Mouse (Mus musculus): ENCODE measurements around the gene Car6. TPM values are rescaled to one million over a fixed set of nuclear protein-coding genes. Genes with fewer than 3 reads are reported as not detected.

Gene Car6
- total and polyA plus RNA-seq, 2 experiments from 2014 or later: not detected

GRCm38 (mm10) chr4:150238433-150239086 lies 37.4 kb upstream of the Car6 start:
- 6% methylated on average over 3 of the region's 3 CpGs for WGBS
- peaks cover 46% of the 10 kb centered on the region for H3K4me1 ChIP-seq (ENCODE audit: control insufficient read depth, insufficient read depth)
- no peaks in the 10 kb centered on the region for H3K9me3 ChIP-seq (replicated peaks; ENCODE audit: control insufficient read depth, low read length)
- no peaks in the 10 kb centered on the region for H3K27me3 ChIP-seq (ENCODE audit: control insufficient read depth, insufficient read depth, low read length)
- TF ChIP-seq CTCF (IDR thresholded peaks at IDR 0.05; ENCODE audit: low read depth) (no peak), EP300 (IDR thresholded peaks at IDR 0.05; ENCODE audit: low read depth) (no peak)
- H3K4me2 ChIP-seq (ENCODE audit: low read depth, low read length): peak overlapping the region; percentile 85
- H3K9ac ChIP-seq (replicated peaks; ENCODE audit: low read depth, low read length): peak overlapping the region; percentile 86
- DNase-seq (ENCODE audit: low spot score): no peak
- H3K27ac ChIP-seq (ENCODE audit: low read depth): peak overlapping the region; percentile 97
- ATAC-seq (ENCODE audit: insufficient read depth, low read depth): no peak
- H3K36me3 ChIP-seq (replicated peaks; ENCODE audit: control insufficient read depth, insufficient read depth, low read length): peaks cover 39% of the 10 kb centered on the region
- H3K4me3 ChIP-seq (ENCODE audit: low read depth, low read length): peak overlapping the region; percentile 90

- TF ChIP-seq CTCF (IDR thresholded peaks at IDR 0.05; ENCODE audit: low read depth) (no peak), EP300 (IDR thresholded peaks at IDR 0.05; ENCODE audit: low read depth) (no peak)
- no peaks in the 10 kb centered on the region for H3K27me3 ChIP-seq (ENCODE audit: control insufficient read depth, insufficient read depth, low read length)
- peak overlapping the region; percentile 86 for H3K9ac ChIP-seq (replicated peaks; ENCODE audit: low read depth, low read length)
- peaks cover 46% of the 10 kb centered on the region for H3K4me1 ChIP-seq (ENCODE audit: control insufficient read depth, insufficient read depth)
- WGBS: under 1% methylated on average over 21 of the region's 21 CpGs
- ATAC-seq (ENCODE audit: insufficient read depth, low read depth) (no peak), DNase-seq (ENCODE audit: low spot score) (no peak)
- H3K4me3 ChIP-seq (ENCODE audit: low read depth, low read length): peak overlapping the region; percentile 90
- peaks cover 31% of the 10 kb centered on the region for H3K36me3 ChIP-seq (replicated peaks; ENCODE audit: control insufficient read depth, insufficient read depth, low read length)
- H3K27ac ChIP-seq (ENCODE audit: low read depth): peak overlapping the region; percentile 97
- H3K9me3 ChIP-seq (replicated peaks; ENCODE audit: control insufficient read depth, low read length): no peaks in the 10 kb centered on the region
- peak overlapping the region; percentile 85 for H3K4me2 ChIP-seq (ENCODE audit: low read depth, low read length)
Observed at GRCm38 (mm10) chr4:150237636-150238361, 36.7 kb upstream of the Car6 start.

GRCm38 (mm10) chr4:150236521-150237481 lies 35.7 kb upstream of the Car6 start, which contains the start of gene Eno1:
Gene Eno1 (plus strand): TSS chr4:150236721.
- DNase-seq (ENCODE audit: low spot score): peak; percentile 96
- peak within 1 kb of the TSS; percentile 86 for H3K9ac ChIP-seq (replicated peaks; ENCODE audit: low read depth, low read length)
- H3K4me1 ChIP-seq (ENCODE audit: control insufficient read depth, insufficient read depth): peaks cover 50% of the 10 kb centered on the region
- TF ChIP-seq CTCF (IDR thresholded peaks at IDR 0.05; ENCODE audit: low read depth): peak; percentile 7; the same call in 1 of the 2 replicates
- TF ChIP-seq EP300 (IDR thresholded peaks at IDR 0.05; ENCODE audit: low read depth): peak; percentile 75
- H3K27me3 ChIP-seq (ENCODE audit: control insufficient read depth, insufficient read depth, low read length): no peaks in the 10 kb centered on the region
- H3K4me2 ChIP-seq (ENCODE audit: low read depth, low read length): peak within 1 kb of the TSS; percentile 85
- peaks cover 21% of the 10 kb centered on the region for H3K36me3 ChIP-seq (replicated peaks; ENCODE audit: control insufficient read depth, insufficient read depth, low read length)
- WGBS: under 1% methylated on average over 73 of the region's 78 CpGs
- ATAC-seq (ENCODE audit: insufficient read depth, low read depth): peak; percentile 96
- H3K4me3 ChIP-seq (ENCODE audit: low read depth, low read length): peak within 1 kb of the TSS; percentile 90
- peak within 1 kb of the TSS; percentile 97 for H3K27ac ChIP-seq (ENCODE audit: low read depth)
- no peaks in the 10 kb centered on the region for H3K9me3 ChIP-seq (replicated peaks; ENCODE audit: control insufficient read depth, low read length)

- Histone ChIP-seq H3K27ac (ENCODE audit: low read depth) (peak overlapping the region; percentile 97), H3K4me2 (ENCODE audit: low read depth, low read length) (peak overlapping the region; percentile 85), H3K4me3 (ENCODE audit: low read depth, low read length) (peak overlapping the region; percentile 90; the same call in 1 of the 2 replicates), H3K9ac (replicated peaks; ENCODE audit: low read depth, low read length) (0 out of 2 replicates have a peak overlapping the region, but pooled peaks have one; percentile 86), H3K36me3 (replicated peaks; ENCODE audit: control insufficient read depth, insufficient read depth, low read length) (peaks cover 14% of the 10 kb centered on the region), H3K27me3 (ENCODE audit: control insufficient read depth, insufficient read depth, low read length) (no peaks in the 10 kb centered on the region), H3K9me3 (replicated peaks; ENCODE audit: control insufficient read depth, low read length) (no peaks in the 10 kb centered on the region), H3K4me1 (ENCODE audit: control insufficient read depth, insufficient read depth) (peaks cover 53% of the 10 kb centered on the region)
- DNase-seq (ENCODE audit: low spot score): no peak
- 82% methylated on average over 8 of the region's 8 CpGs for WGBS
- TF ChIP-seq CTCF (IDR thresholded peaks at IDR 0.05; ENCODE audit: low read depth) (no peak), EP300 (IDR thresholded peaks at IDR 0.05; ENCODE audit: low read depth) (no peak)
- no peak for ATAC-seq (ENCODE audit: insufficient read depth, low read depth)
Observed at GRCm38 (mm10) chr4:150236031-150236430, 34.9 kb upstream of the Car6 start.

- Histone ChIP-seq H3K4me3 (ENCODE audit: low read depth, low read length) (no peak overlapping the region), H3K36me3 (replicated peaks; ENCODE audit: control insufficient read depth, insufficient read depth, low read length) (peaks cover 9% of the 10 kb centered on the region; the same call in 1 of the 2 replicates), H3K4me2 (ENCODE audit: low read depth, low read length) (no peak overlapping the region), H3K27ac (ENCODE audit: low read depth) (peak overlapping the region; percentile 65; the same call in 1 of the 2 replicates), H3K4me1 (ENCODE audit: control insufficient read depth, insufficient read depth) (peaks cover 53% of the 10 kb centered on the region), H3K9me3 (replicated peaks; ENCODE audit: control insufficient read depth, low read length) (no peaks in the 10 kb centered on the region), H3K9ac (replicated peaks; ENCODE audit: low read depth, low read length) (no peak overlapping the region), H3K27me3 (ENCODE audit: control insufficient read depth, insufficient read depth, low read length) (no peaks in the 10 kb centered on the region)
- no peak for ATAC-seq (ENCODE audit: insufficient read depth, low read depth)
- whole genome bisulfite sequencing: 80% methylated on average over 4 of the region's 4 CpGs
- no peak for TF ChIP-seq CTCF (IDR thresholded peaks at IDR 0.05; ENCODE audit: low read depth)
- TF ChIP-seq EP300 (IDR thresholded peaks at IDR 0.05; ENCODE audit: low read depth): no peak
- DNase-seq (ENCODE audit: low spot score): no peak
Observed at GRCm38 (mm10) chr4:150235585-150235984, 34.5 kb upstream of the Car6 start.
